Mouse (Mus musculus) heart, postnatal 14 days (tissue): ENCODE data around the gene Irf1. TPM values are rescaled to one million over a fixed set of nuclear protein-coding genes. Genes with fewer than 3 reads are reported as not detected.

Experiments used
- DNase-seq, 2 experiments: peaks; one replicate each; pipeline ENCODE4 v3.0.0; 2021 to 2022
- intact Hi-C: fragments of 180-260 bp; cut with DNase I; formaldehyde crosslinking; loops from one replicate; pipeline ENCODE4 v1.15.1; 2025
- total RNA-seq, 2 experiments: library from RNA; stranded (reverse); gene quantifications; 2 replicates each; pipeline ENCODE4 v1.2.3; 2021

The Irf1 gene
- total RNA-seq, 2 experiments from 2014 or later = 18.4 to 19.5 TPM

- DNase-seq = peak in 1 of 2 experiments; percentile 37
- intact Hi-C loops = loop anchor here (1.0 kb wide), 1 partner anchor 90 kb away; no protein-coding TSS in a partner anchor
These were observed 10.9 kb upstream of the Irf1 start for GRCm38 (mm10) chr11:53758791-53759351.

DNA sequence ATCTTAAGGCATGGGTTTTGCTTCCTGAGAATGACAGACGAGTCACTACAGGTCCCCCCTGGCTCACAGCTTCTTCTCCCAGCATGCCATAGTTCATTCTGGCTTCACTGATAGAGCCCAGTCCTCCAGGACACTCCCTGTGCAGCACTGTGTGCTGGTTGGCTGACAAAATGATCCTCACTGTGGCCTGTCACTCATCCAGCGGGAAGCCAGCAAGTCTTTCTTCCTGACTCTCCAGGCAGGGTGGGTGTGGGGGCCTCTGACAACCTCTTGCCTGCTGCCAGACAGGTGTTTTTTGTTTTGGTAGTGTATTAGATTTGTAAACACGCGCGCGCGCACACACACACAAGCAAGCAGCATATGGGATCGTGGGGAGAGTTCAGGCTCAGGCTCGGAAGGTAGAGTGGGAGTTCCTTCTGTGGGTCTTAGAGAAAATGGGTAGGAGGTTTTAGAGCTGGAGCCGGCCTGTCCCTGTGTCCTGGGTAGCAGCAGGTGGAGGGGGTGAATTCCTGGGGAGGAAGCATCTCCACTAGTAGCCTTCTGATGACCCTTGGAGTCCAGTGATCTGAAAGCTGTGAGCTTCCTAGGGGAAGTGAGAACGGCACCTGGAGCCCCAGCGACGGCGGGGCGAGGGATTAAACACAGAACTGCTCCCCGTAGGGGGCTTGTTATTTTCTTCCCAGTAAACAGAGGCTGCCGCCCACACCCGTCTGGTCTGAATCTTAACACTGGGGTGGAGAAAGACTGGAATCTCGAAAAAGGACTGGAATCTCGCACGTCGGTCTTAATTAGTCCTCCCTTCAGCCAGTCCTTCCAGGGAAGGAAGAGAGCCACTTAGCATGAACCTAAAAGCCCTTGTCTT is 10.0 kb upstream of the Irf1 start:
- DNase-seq = no peak
- intact Hi-C loops = no loop called here

DNA sequence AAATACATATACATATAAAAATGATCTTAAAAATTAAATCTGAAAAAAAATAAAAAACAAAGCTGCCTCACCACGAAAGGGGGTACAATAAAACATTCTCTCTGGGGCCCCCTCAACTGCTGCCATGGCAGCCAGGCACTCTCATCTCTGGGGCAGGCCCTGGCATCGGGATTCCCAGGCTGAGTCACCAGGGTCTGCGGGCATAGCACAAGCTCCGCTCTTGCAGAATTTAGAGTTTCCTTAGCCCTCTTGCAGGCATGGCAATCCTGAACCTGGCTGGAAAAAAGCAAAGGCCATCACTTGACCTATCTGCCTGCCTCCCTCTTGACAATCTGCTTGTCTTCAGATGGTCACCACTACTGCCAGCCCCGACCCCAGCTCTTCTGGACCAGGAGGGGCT is 8.5 kb upstream of the Irf1 start:
- no peak for DNase-seq

DNA sequence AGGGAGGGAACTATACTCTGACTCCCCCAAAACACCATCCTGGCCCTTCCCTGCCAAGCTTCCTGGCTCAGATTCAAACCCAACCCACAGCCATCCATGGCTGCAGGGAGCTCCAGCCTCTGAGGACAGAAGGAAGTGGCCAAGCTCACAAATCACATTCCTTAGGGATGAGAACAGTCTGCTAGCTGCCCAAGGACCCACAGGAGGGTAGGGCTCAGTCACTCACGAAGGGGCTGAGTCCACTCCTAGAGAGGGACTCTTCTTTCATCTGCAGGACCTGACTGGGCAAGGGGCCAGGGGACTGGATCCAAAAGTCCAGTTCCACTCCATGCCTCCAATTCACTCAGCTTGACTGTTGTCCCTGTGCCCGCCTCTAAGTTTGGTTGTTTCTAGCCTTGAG is 8.0 kb upstream of the Irf1 start:
- DNase-seq = peak; percentile 74 to 80
- intact Hi-C loops = no loop called here

More for the DNA sequence above, 8.5 kb upstream of the Irf1 start:
- intact Hi-C loops = no loop called here

- intact Hi-C loops = no loop called here
- DNase-seq = no peak
These were observed 7.4 kb upstream of the Irf1 start for GRCm38 (mm10) chr11:53762426-53762825.

- peak; percentile 84 to 90 for DNase-seq
- intact Hi-C loops = no loop called here
These were observed 6.9 kb upstream of the Irf1 start for GRCm38 (mm10) chr11:53762827-53763495.

- DNase-seq = peak; percentile 93 to 94
- intact Hi-C loops = no loop called here
These were observed 6.2 kb upstream of the Irf1 start for GRCm38 (mm10) chr11:53763496-53764140.

DNA sequence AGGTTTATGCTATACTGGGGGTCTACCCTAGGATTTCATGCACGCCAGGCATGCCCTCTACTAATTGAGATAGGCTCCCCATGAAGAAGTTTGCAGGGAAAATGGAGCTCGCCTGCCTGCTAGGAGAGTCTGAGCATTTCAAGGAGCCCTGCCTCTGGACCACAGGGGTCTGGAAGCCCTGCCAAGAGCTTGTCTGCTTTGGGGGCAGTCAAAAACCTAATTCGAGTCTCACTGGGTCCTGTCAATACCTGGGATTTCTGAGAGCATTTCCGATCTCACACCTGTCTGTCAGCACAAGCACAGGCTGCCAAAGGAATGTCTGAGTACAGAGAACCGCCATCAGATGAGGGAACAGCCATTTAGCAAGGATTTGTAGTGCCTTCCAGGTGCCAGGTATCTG is 5.2 kb upstream of the Irf1 start:
- intact Hi-C loops = no loop called here
- DNase-seq = no peak

- intact Hi-C loops = no loop called here
- DNase-seq = no peak
These were observed 1.2 kb upstream of the Irf1 start for GRCm38 (mm10) chr11:53768422-53769184.

DNA sequence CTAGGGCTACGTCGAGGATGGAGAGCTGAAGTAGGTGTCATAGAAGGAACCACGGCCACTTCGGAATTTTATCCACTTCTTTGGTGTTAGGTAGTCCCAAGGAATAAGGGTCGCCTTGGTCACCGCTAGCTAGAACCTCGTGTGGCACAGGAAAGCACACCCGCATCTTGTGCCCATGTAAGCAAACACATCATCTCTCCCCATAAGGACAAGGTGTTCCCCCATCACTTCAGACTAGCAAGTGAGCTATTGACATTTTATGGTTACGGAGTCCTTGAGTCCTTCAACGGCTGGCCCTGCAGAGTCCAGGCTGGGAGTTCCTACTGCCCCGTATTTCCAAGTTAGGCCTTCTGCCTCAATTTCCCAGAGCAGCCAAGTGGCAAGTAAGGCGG is 633 bp upstream of the Irf1 start:
- intact Hi-C loops = no loop called here
- no peak for DNase-seq

GRCm38 (mm10) chr11:53770125-53770791 is 444 bp downstream of the Irf1 start:
- peak; percentile 87 to 88 for DNase-seq
- intact Hi-C loops = loop anchor here (2.0 kb wide), 1 partner anchor 15 kb away; no protein-coding TSS in a partner anchor

GRCm38 (mm10) chr11:53771001-53771744 is 1.4 kb downstream of the Irf1 start:
- DNase-seq = no peak
- intact Hi-C loops = loop anchor here (2.0 kb wide), 1 partner anchor 14 kb away; no protein-coding TSS in a partner anchor

GRCm38 (mm10) chr11:53772536-53772935 is 2.7 kb downstream of the Irf1 start:
- DNase-seq = no peak
- intact Hi-C loops = no loop called here

GRCm38 (mm10) chr11:53773087-53773486 is 3.3 kb downstream of the Irf1 start, which contains the start of gene Gm17334:
Gm17334 (minus strand) TSS chr11:53773187.
- intact Hi-C loops = no loop called here

DNA sequence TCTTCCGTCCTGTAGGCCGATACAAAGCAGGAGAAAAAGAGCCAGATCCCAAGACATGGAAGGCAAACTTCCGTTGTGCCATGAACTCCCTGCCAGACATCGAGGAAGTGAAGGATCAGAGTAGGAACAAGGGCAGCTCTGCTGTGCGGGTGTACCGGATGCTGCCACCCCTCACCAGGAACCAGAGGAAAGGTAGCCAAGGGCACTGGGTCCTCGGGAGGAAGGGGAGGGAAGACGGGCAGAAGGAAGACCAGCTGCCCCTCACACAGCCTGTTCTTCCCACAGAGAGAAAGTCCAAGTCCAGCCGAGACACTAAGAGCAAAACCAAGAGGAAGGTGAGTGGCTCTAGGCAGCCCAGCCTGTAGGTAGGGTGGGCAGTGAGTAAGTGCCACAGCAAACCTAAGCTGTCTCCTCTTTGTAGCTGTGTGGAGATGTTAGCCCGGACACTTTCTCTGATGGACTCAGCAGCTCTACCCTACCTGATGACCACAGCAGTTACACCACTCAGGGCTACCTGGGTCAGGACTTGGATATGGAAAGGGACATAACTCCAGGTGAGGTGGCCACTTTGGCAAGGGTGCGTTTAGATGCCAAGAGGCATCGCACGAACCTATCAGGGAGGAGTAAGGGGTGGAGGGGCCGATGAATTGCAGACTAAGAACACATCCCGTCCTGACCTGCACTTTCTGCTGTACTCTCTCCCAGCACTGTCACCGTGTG is 4.0 kb downstream of the Irf1 start:
- DNase-seq = no peak
- intact Hi-C loops = no loop called here

More at GRCm38 (mm10) chr11:53773087-53773486, 3.3 kb downstream of the Irf1 start, which contains the start of gene Gm17334:
- DNase-seq = no peak

DNA sequence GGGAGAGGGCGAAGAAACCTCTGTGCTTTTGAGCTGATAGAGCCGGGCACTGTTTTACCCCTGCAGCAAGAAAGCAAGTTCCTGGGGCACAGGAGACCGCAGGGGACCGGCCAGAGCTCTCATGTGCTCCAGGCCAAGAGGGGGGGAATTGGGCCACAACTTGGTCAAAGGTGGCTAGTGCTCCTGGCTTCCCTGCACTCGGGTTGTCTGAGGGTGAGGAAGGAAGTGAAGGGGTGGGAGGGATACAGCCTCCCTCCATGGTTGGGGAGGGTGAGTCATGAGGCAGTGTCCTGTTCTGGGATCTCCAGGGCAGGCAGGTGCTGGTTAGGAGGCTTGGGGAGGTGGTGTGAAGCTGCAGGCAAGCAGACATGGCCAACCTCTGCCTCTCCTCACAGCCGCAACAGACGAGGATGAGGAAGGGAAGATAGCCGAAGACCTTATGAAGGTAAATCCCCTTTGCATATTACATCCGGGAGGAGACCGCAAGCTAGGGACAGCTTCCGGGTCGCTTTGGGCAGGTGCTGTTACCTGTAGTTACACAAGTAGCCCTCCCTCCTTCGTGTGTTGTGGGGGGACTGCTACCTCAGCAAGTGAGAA is 4.9 kb downstream of the Irf1 start:
- DNase-seq = no peak
- intact Hi-C loops = no loop called here

- intact Hi-C loops = no loop called here
- no peak for DNase-seq
These were observed 7.9 kb downstream of the Irf1 start for GRCm38 (mm10) chr11:53777736-53778135.

- DNase-seq = no peak
- intact Hi-C loops = no loop called here
These were observed 8.6 kb downstream of the Irf1 start for GRCm38 (mm10) chr11:53778455-53778854.
